Mouse (Mus musculus): ENCODE measurements around the gene Col4a5. TPM values are rescaled to one million over a fixed set of nuclear protein-coding genes. Genes with fewer than 3 reads are reported as not detected.
A peak's percentile ranks its signal among the peaks of the same experiment; 100 is the strongest.

Col4a5 gene
- polyA plus RNA-seq (2015; fragmentation: Nextera tagmentation; extraction: Ambion mirVana), result 36.9 and 38.2 TPM in 2 replicates

GRCm38 (mm10) chrX:141475110-141475509 lies at the start of gene Col4a5:
Col4a5 (plus strand) TSS chrX:141475385.
- Histone ChIP-seq H3K9me3 (no peaks in the 10 kb centered on the region), H3K4me2 (peak within 1 kb of the TSS; percentile 67), H3K27me3 (replicated peaks) (peaks cover 9% of the 10 kb centered on the region), H3K4me1 (no peaks in the 10 kb centered on the region), H3K36me3 (no peaks in the 10 kb centered on the region), H3K27ac (replicated peaks) (peak within 1 kb of the TSS; percentile 85), H3K4me3 (peak within 1 kb of the TSS; percentile 66), H3K9ac (peak within 1 kb of the TSS; percentile 88)
- WGBS, result 13% methylated on average over 13 of the region's 13 CpGs
- ATAC-seq (ENCODE audit: extremely low read depth, insufficient number of reproducible peaks, low FRiP score, low TSS enrichment), result no peak

- no peak for ATAC-seq (ENCODE audit: extremely low read depth, insufficient number of reproducible peaks, low FRiP score, low TSS enrichment)
- no peaks in the 10 kb centered on the region for H3K36me3 ChIP-seq
- peaks cover 12% of the 10 kb centered on the region; the same call in 1 of the 2 replicates for H3K4me1 ChIP-seq
- 75% methylated on average over 6 of the region's 6 CpGs for WGBS
- H3K27me3 ChIP-seq (replicated peaks), result no peaks in the 10 kb centered on the region
- no peak overlapping the region; the same call in 1 of the 2 replicates for H3K27ac ChIP-seq (replicated peaks)
- H3K9me3 ChIP-seq, result no peaks in the 10 kb centered on the region
- no peak overlapping the region for H3K4me2 ChIP-seq
- no peak overlapping the region for H3K9ac ChIP-seq
- H3K4me3 ChIP-seq, result no peak overlapping the region
Measured at GRCm38 (mm10) chrX:141436780-141437179, 38.4 kb upstream of the Col4a5 start.

GRCm38 (mm10) chrX:141439423-141439822 lies 35.8 kb upstream of the Col4a5 start:
- H3K27ac ChIP-seq (replicated peaks), result no peak overlapping the region
- H3K4me1 ChIP-seq, result peaks cover 12% of the 10 kb centered on the region; the same call in 1 of the 2 replicates
- H3K9ac ChIP-seq, result no peak overlapping the region
- no peak for ATAC-seq (ENCODE audit: extremely low read depth, insufficient number of reproducible peaks, low FRiP score, low TSS enrichment)
- no peaks in the 10 kb centered on the region for H3K36me3 ChIP-seq
- 26% methylated on average over 2 of the region's 2 CpGs for WGBS
- H3K4me2 ChIP-seq, result no peak overlapping the region
- no peaks in the 10 kb centered on the region for H3K9me3 ChIP-seq
- no peaks in the 10 kb centered on the region for H3K27me3 ChIP-seq (replicated peaks)
- H3K4me3 ChIP-seq, result no peak overlapping the region

- no peak overlapping the region for H3K9ac ChIP-seq
- H3K4me2 ChIP-seq, result no peak overlapping the region
- H3K4me1 ChIP-seq, result 0 out of 2 replicates have a peak, but pooled peaks cover 3% of the 10 kb centered on the region
- no peak overlapping the region for H3K4me3 ChIP-seq
- ATAC-seq (ENCODE audit: extremely low read depth, insufficient number of reproducible peaks, low FRiP score, low TSS enrichment), result no peak
- no peaks in the 10 kb centered on the region for H3K9me3 ChIP-seq
- WGBS, result 67% methylated on average over 1 of the region's 1 CpGs
- no peak overlapping the region for H3K27ac ChIP-seq (replicated peaks)
- H3K27me3 ChIP-seq (replicated peaks), result no peaks in the 10 kb centered on the region
- no peaks in the 10 kb centered on the region for H3K36me3 ChIP-seq
Measured at GRCm38 (mm10) chrX:141447936-141448335, 27.2 kb upstream of the Col4a5 start.

GRCm38 (mm10) chrX:141473470-141474302 lies 1.5 kb upstream of the Col4a5 start, which contains the start of gene Col4a6:
Col4a6 (minus strand) TSS chrX:141474076.
- 0 out of 2 replicates have a peak within 1 kb of the TSS, but pooled peaks have one; percentile 24 for H3K27ac ChIP-seq (replicated peaks)

GRCm38 (mm10) chrX:141475566-141476327 lies 562 bp downstream of the Col4a5 start:
- H3K9me3 ChIP-seq, result no peaks in the 10 kb centered on the region
- H3K27ac ChIP-seq (replicated peaks), result peak overlapping the region; percentile 85
- no peaks in the 10 kb centered on the region for H3K36me3 ChIP-seq
- peaks cover 9% of the 10 kb centered on the region for H3K27me3 ChIP-seq (replicated peaks)
- H3K4me1 ChIP-seq, result no peaks in the 10 kb centered on the region
- H3K4me3 ChIP-seq, result peak overlapping the region; percentile 66
- peak overlapping the region; percentile 88 for H3K9ac ChIP-seq
- ATAC-seq (ENCODE audit: extremely low read depth, insufficient number of reproducible peaks, low FRiP score, low TSS enrichment), result no peak
- H3K4me2 ChIP-seq, result peak overlapping the region; percentile 67
- WGBS, result 12% methylated on average over 14 of the region's 14 CpGs

More at GRCm38 (mm10) chrX:141473470-141474302, 1.5 kb upstream of the Col4a5 start, which contains the start of gene Col4a6:
- peaks cover 9% of the 10 kb centered on the region for H3K27me3 ChIP-seq (replicated peaks)
- 8% methylated on average over 16 of the region's 16 CpGs for WGBS
- peak within 1 kb of the TSS; percentile 66 for H3K4me3 ChIP-seq
- H3K9ac ChIP-seq, result peak within 1 kb of the TSS; percentile 79
- H3K4me1 ChIP-seq, result no peaks in the 10 kb centered on the region
- H3K9me3 ChIP-seq, result no peaks in the 10 kb centered on the region
- H3K36me3 ChIP-seq, result no peaks in the 10 kb centered on the region
- H3K4me2 ChIP-seq, result peak within 1 kb of the TSS; percentile 67
- ATAC-seq (ENCODE audit: extremely low read depth, insufficient number of reproducible peaks, low FRiP score, low TSS enrichment), result no peak

- ATAC-seq (ENCODE audit: extremely low read depth, insufficient number of reproducible peaks, low FRiP score, low TSS enrichment), result no peak
- H3K9ac ChIP-seq, result no peak overlapping the region
- no peak overlapping the region for H3K27ac ChIP-seq (replicated peaks)
- no peak overlapping the region for H3K4me2 ChIP-seq
- 68% methylated on average over 4 of the region's 4 CpGs for WGBS
- H3K9me3 ChIP-seq, result no peaks in the 10 kb centered on the region
- H3K36me3 ChIP-seq, result no peaks in the 10 kb centered on the region
- H3K4me3 ChIP-seq, result no peak overlapping the region
- H3K4me1 ChIP-seq, result no peaks in the 10 kb centered on the region
- no peaks in the 10 kb centered on the region for H3K27me3 ChIP-seq (replicated peaks)
Measured at GRCm38 (mm10) chrX:141494545-141494944, 19.4 kb downstream of the Col4a5 start.

- no peak overlapping the region for H3K4me2 ChIP-seq
- no peak for ATAC-seq (ENCODE audit: extremely low read depth, insufficient number of reproducible peaks, low FRiP score, low TSS enrichment)
- WGBS, result 77% methylated on average over 1 of the region's 1 CpGs
Measured at GRCm38 (mm10) chrX:141503125-141503524, 27.9 kb downstream of the Col4a5 start.

GRCm38 (mm10) chrX:141533447-141533846 lies 58.3 kb downstream of the Col4a5 start:
- H3K4me2 ChIP-seq, result no peak overlapping the region
- no peaks in the 10 kb centered on the region for H3K36me3 ChIP-seq
- no peak for ATAC-seq (ENCODE audit: extremely low read depth, insufficient number of reproducible peaks, low FRiP score, low TSS enrichment)

More at GRCm38 (mm10) chrX:141503125-141503524, 27.9 kb downstream of the Col4a5 start:
- H3K4me1 ChIP-seq, result no peaks in the 10 kb centered on the region
- H3K27ac ChIP-seq (replicated peaks), result no peak overlapping the region
- no peak overlapping the region for H3K4me3 ChIP-seq
- no peaks in the 10 kb centered on the region for H3K27me3 ChIP-seq (replicated peaks)
- H3K9ac ChIP-seq, result no peak overlapping the region
- no peaks in the 10 kb centered on the region for H3K36me3 ChIP-seq
- no peaks in the 10 kb centered on the region for H3K9me3 ChIP-seq

GRCm38 (mm10) chrX:141547471-141547870 lies 72.3 kb downstream of the Col4a5 start:
- Histone ChIP-seq H3K27me3 (replicated peaks) (no peaks in the 10 kb centered on the region), H3K27ac (replicated peaks) (no peak overlapping the region), H3K4me3 (no peak overlapping the region), H3K9me3 (no peaks in the 10 kb centered on the region), H3K4me2 (no peak overlapping the region), H3K4me1 (no peaks in the 10 kb centered on the region), H3K9ac (no peak overlapping the region), H3K36me3 (peaks cover 3% of the 10 kb centered on the region; the same call in 1 of the 2 replicates)
- no peak for ATAC-seq (ENCODE audit: extremely low read depth, insufficient number of reproducible peaks, low FRiP score, low TSS enrichment)
- WGBS, result 82% methylated on average over 2 of the region's 2 CpGs

More at GRCm38 (mm10) chrX:141533447-141533846, 58.3 kb downstream of the Col4a5 start:
- H3K9ac ChIP-seq, result no peak overlapping the region
- no peak overlapping the region for H3K4me3 ChIP-seq
- no peaks in the 10 kb centered on the region for H3K9me3 ChIP-seq
- H3K27ac ChIP-seq (replicated peaks), result no peak overlapping the region
- H3K27me3 ChIP-seq (replicated peaks), result no peaks in the 10 kb centered on the region
- no peaks in the 10 kb centered on the region for H3K4me1 ChIP-seq

- Histone ChIP-seq H3K4me2 (no peak overlapping the region), H3K9ac (no peak overlapping the region), H3K4me1 (no peaks in the 10 kb centered on the region), H3K36me3 (peaks cover 6% of the 10 kb centered on the region; the same call in 1 of the 2 replicates), H3K27me3 (replicated peaks) (no peaks in the 10 kb centered on the region), H3K27ac (replicated peaks) (no peak overlapping the region), H3K4me3 (no peak overlapping the region), H3K9me3 (no peaks in the 10 kb centered on the region)
- 29% methylated on average over 3 of the region's 3 CpGs for WGBS
- no peak for ATAC-seq (ENCODE audit: extremely low read depth, insufficient number of reproducible peaks, low FRiP score, low TSS enrichment)
Measured at GRCm38 (mm10) chrX:141590242-141590641, 115.1 kb downstream of the Col4a5 start.

All from heart, embryonic 13.5 days (tissue).